Mouse (Mus musculus) E14TG2a.4 (cell line): ENCODE data around the gene Pigv.

ENCODE experiments used
- H3K27me3 ChIP-seq: 2 replicates; pipeline ENCODE4 v1.6.1; 2014; ENCODE audit warnings: low read length, control low read depth; ENCODE audit not compliant: insufficient read depth
- H3K36me3 ChIP-seq: 2 replicates; pipeline ENCODE4 v1.6.1; 2014; ENCODE audit warnings: low read length, control low read depth; ENCODE audit not compliant: insufficient read depth
- H3K4me1 ChIP-seq: replicated peaks from 2 replicates; pipeline ENCODE4 v1.6.1; 2014; ENCODE audit warnings: low read depth, low read length, control low read depth
- H3K4me3 ChIP-seq: replicated peaks from 2 replicates; pipeline ENCODE4 v1.5.1; 2014; ENCODE audit warnings: mild to moderate bottlenecking, low read length
- H3K9me3 ChIP-seq: 2 replicates; pipeline ENCODE4 v1.6.1; 2014; ENCODE audit warnings: low read length, control low read depth
- CTCF ChIP-seq: conservative IDR thresholded peaks from 2 replicates; pipeline ENCODE4 v1.5.1; 2014; ENCODE audit warnings: low read length
- NANOG ChIP-seq: IDR thresholded peaks from 2 replicates; pipeline ENCODE4 v1.6.1; 2014; ENCODE audit warnings: borderline replicate concordance, low read length, mixed read lengths
- POU5F1 ChIP-seq: IDR thresholded peaks from 2 replicates; pipeline ENCODE4 v1.6.1; 2014; ENCODE audit warnings: low read length, borderline replicate concordance

Pigv gene

DNA sequence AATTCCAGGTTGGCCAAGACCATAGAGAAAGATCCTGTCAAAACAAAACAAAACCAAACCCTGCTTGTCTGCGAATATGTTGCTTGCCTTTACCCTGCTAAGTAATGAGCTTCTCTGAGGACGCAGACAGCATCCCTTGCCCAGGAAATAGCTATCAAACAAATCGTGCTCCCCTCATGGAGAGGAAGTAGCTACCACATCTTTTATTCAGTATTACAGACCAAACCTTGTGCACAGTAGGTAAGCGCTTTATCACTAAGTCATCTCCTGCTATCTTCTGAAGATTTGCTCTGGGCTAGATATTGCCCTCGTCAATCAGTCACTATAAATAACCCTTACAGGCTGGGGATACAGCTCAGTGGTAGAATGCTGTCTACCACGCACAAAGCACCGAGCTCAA is 43.3 kb downstream of the Pigv start:
- no peaks in the 10 kb centered on the region for H3K27me3 ChIP-seq
- H3K4me3 ChIP-seq: no peak overlapping the region
- TF ChIP-seq POU5F1: no peak
- no peak for TF ChIP-seq CTCF
- TF ChIP-seq NANOG: no peak
- H3K4me1 ChIP-seq: peaks cover 83% of the 10 kb centered on the region
- H3K9me3 ChIP-seq: no peaks in the 10 kb centered on the region
- H3K36me3 ChIP-seq: peaks cover 53% of the 10 kb centered on the region

DNA sequence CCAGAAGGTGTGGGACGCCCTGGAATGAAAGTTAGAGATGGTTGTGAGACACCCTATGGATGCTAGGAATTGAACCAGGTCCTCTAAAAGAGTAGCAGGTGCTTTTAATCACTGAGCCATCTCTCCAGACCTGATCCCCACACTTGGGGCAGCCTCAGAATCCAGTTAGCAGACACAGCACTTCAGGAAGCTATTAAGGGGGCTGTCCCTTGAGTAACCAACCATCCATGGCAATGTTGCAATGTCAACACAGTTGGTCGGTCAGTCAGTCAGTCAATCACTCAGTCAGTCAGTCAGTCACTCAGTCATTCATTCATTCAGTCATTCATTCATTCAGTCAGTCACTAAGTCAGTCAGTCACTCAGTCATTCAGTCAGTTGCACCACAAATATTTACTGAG is 43.9 kb downstream of the Pigv start:
- Histone ChIP-seq H3K9me3 (no peaks in the 10 kb centered on the region), H3K4me1 (peaks cover 86% of the 10 kb centered on the region), H3K4me3 (no peak overlapping the region), H3K27me3 (no peaks in the 10 kb centered on the region), H3K36me3 (peaks cover 59% of the 10 kb centered on the region)
- TF ChIP-seq POU5F1 (no peak), CTCF (no peak), NANOG (no peak)

GRCm38 (mm10) chr4:133627039-133627438 is 45.4 kb downstream of the Pigv start:
- H3K9me3 ChIP-seq: no peaks in the 10 kb centered on the region

DNA sequence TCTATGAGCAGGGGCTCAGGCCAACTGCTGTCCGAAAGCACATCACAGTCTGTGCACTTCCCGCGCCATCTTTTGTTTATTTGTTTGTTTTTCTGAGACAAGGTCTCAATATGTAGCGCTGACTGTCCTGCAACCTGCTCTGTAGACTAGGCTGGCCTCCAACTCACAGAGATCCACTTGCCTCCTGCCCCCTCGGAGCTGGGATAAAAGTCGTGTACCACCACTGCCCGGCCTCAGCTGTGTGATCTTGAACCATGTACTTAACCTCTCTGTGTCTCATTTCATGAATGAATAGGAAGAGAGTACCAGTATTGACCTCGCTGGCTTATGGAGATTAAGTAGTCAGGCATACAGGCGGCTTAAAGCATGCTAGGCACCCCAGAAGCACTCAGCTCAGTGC is 45.8 kb downstream of the Pigv start:
- peaks cover 65% of the 10 kb centered on the region for H3K36me3 ChIP-seq
- H3K4me1 ChIP-seq: peaks cover 89% of the 10 kb centered on the region
- H3K4me3 ChIP-seq: peak overlapping the region; percentile 65
- H3K27me3 ChIP-seq: no peaks in the 10 kb centered on the region
- no peak for TF ChIP-seq POU5F1
- TF ChIP-seq NANOG: no peak
- TF ChIP-seq CTCF: no peak
- H3K9me3 ChIP-seq: no peaks in the 10 kb centered on the region

More at GRCm38 (mm10) chr4:133627039-133627438, 45.4 kb downstream of the Pigv start:
- H3K4me3 ChIP-seq: peak overlapping the region; percentile 65
- H3K27me3 ChIP-seq: no peaks in the 10 kb centered on the region
- TF ChIP-seq NANOG (no peak), CTCF (no peak), POU5F1 (no peak)
- peaks cover 66% of the 10 kb centered on the region for H3K36me3 ChIP-seq
- H3K4me1 ChIP-seq: peaks cover 89% of the 10 kb centered on the region

DNA sequence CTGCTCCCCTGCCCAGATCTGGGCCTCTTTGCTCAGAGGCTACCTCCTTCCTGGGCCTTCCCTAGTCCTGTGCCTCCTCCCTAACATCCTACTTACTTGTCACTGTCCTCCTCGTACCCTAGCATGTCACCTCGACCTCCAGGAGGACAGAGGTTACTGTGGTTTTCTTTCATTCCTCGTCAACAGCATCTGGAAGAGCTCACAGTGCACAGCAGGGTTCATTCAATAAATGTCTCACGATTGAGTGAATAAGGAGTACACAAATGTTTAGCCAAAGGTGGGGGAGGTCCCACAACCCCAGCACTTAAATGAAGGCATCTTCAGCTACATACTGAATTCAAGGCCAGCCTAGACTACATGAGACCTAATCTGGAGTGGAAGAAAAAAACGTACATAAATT is 46.2 kb downstream of the Pigv start:
- H3K4me1 ChIP-seq: peaks cover 86% of the 10 kb centered on the region
- no peak for TF ChIP-seq POU5F1
- peak; percentile 61; the same call in 1 of the 2 replicates for TF ChIP-seq NANOG
- TF ChIP-seq CTCF: no peak
- H3K4me3 ChIP-seq: peak overlapping the region; percentile 65
- H3K27me3 ChIP-seq: no peaks in the 10 kb centered on the region
- H3K9me3 ChIP-seq: no peaks in the 10 kb centered on the region
- peaks cover 62% of the 10 kb centered on the region for H3K36me3 ChIP-seq

- Histone ChIP-seq H3K4me3 (peak overlapping the region; percentile 65), H3K36me3 (peaks cover 62% of the 10 kb centered on the region), H3K9me3 (no peaks in the 10 kb centered on the region), H3K27me3 (no peaks in the 10 kb centered on the region), H3K4me1 (peaks cover 86% of the 10 kb centered on the region)
- no peak for TF ChIP-seq POU5F1
- TF ChIP-seq CTCF: no peak
- TF ChIP-seq NANOG: no peak
Measured at GRCm38 (mm10) chr4:133625621-133626071, 46.8 kb downstream of the Pigv start.

DNA sequence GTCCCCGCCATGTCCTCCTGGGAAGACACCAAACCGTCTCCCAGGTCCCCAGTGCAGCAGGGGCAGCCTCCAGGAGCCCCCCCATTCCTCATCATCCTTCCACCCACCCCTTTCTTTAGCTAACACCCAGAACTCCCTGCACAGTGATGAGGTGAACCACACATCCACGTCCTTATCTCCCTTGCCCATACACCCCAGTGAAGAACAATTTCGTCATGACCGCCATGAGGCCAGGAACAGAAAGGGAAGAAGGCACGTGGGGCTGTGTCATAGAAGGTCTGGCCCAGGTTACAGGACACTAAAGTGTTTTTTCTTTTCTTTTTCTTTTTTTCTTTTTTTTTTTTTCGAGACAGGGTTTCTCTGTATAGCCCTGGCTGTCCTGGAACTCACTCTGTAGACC is 47.6 kb downstream of the Pigv start:
- H3K4me3 ChIP-seq: peak overlapping the region; percentile 65
- TF ChIP-seq CTCF (no peak), POU5F1 (no peak), NANOG (no peak)
- H3K4me1 ChIP-seq: peaks cover 88% of the 10 kb centered on the region
- H3K36me3 ChIP-seq: peaks cover 64% of the 10 kb centered on the region
- no peaks in the 10 kb centered on the region for H3K9me3 ChIP-seq
- no peaks in the 10 kb centered on the region for H3K27me3 ChIP-seq

DNA sequence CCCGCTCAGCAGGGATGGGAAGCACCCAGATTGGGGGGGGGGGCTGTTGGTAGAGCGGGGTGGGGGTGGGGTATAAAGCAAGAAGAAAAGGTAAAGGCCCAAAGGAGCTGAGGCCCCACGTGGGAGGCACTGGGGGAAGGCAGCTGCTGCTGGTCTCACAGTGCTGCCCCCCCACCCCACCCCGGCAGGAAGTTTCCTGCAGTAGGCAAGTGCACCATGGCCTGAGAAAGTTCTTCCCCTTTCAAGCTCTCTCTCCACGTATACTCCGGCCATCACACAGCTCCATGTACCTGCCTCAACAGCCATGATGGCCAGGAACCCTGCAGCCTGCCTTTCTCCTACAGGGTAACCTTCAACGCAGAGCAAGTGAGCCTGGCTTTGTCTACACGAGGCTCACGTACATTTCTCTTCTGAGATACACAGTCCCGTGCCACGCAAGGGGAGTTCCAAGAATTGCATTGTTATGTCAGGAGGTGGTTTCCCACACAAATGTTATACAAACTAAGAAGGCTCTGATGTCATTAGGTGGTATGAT is 50.2 kb downstream of the Pigv start:
- Histone ChIP-seq H3K27me3 (no peaks in the 10 kb centered on the region), H3K4me1 (peaks cover 76% of the 10 kb centered on the region), H3K36me3 (peaks cover 65% of the 10 kb centered on the region), H3K4me3 (peak overlapping the region; percentile 39), H3K9me3 (no peaks in the 10 kb centered on the region)
- TF ChIP-seq NANOG (no peak), POU5F1 (no peak), CTCF (no peak)

- no peak overlapping the region for H3K4me3 ChIP-seq
- no peak for TF ChIP-seq CTCF
- TF ChIP-seq POU5F1: no peak
- TF ChIP-seq NANOG: no peak
- peaks cover 67% of the 10 kb centered on the region for H3K36me3 ChIP-seq
- no peaks in the 10 kb centered on the region for H3K27me3 ChIP-seq
- peaks cover 75% of the 10 kb centered on the region for H3K4me1 ChIP-seq
- no peaks in the 10 kb centered on the region for H3K9me3 ChIP-seq
Measured at GRCm38 (mm10) chr4:133620668-133621067, 51.8 kb downstream of the Pigv start.
